Mouse (Mus musculus) kidney, embryonic 16.5 days (tissue): ENCODE data around the gene Txk. TPM values are rescaled to one million over a fixed set of nuclear protein-coding genes. Genes with fewer than 3 reads are reported as not detected.

Experiments
- ATAC-seq: fragments of 200-750 bp; cut with Nextera tagmentation; 2 replicates; pipeline ENCODE4 v1.8.0; 2017; ENCODE audit warnings: moderate TSS enrichment; ENCODE audit not compliant: low FRiP score, low TSS enrichment
- H3K27ac ChIP-seq: fragments of 300-500 bp; sonication (generic); 2 replicates; pipeline ENCODE4 v1.5.1; 2014; ENCODE audit warnings: low read length
- H3K27me3 ChIP-seq: fragments of 300-500 bp; sonication (generic); 2 replicates; pipeline ENCODE4 v1.6.1; 2014; ENCODE audit warnings: low read length, control low read depth, mixed read lengths; ENCODE audit not compliant: insufficient read depth
- H3K36me3 ChIP-seq: fragments of 300-500 bp; sonication (generic); 2 replicates; pipeline ENCODE4 v1.6.1; 2014; ENCODE audit warnings: low read length, control low read depth, mixed read lengths; ENCODE audit not compliant: insufficient read depth
- H3K4me1 ChIP-seq: fragments of 300-500 bp; sonication (generic); 2 replicates; pipeline ENCODE4 v1.6.1; 2014; ENCODE audit warnings: low read length, control low read depth, mixed read lengths; ENCODE audit not compliant: insufficient read depth
- H3K4me2 ChIP-seq: fragments of 300-500 bp; sonication (generic); replicated peaks from 2 replicates; pipeline ENCODE4 v1.6.1; 2014; ENCODE audit warnings: low read depth, low read length
- H3K4me3 ChIP-seq: fragments of 300-500 bp; sonication (generic); 2 replicates; pipeline ENCODE4 v1.5.1; 2014; ENCODE audit warnings: mild to moderate bottlenecking, low read length
- H3K9ac ChIP-seq: fragments of 300-500 bp; sonication (generic); replicated peaks from 2 replicates; pipeline ENCODE4 v1.6.1; 2014; ENCODE audit warnings: low read length
- H3K9me3 ChIP-seq: fragments of 300-500 bp; sonication (generic); 2 replicates; pipeline ENCODE4 v1.6.1; 2016; ENCODE audit warnings: low read length, control low read depth
- WGBS: fragments of 180-500 bp; shearing (Covaris S2); extraction: QIAGEN DNeasy Blood & Tissue Kit; methylation state at CpG from one replicate; pipeline ENCODE4 v1.1.7; 2014; 5-methylcytosine and 5-hydroxymethylcytosine counted together
- polyA plus RNA-seq: library from polyadenylated mRNA; unstranded; fragments of >200 nt; fragmentation: Nextera tagmentation; extraction: Ambion mirVana; gene quantifications from 2 replicates; pipeline ENCODE4 v1.2.1, GENCODE M21; 2015

Txk gene
- polyA plus RNA-seq, 1 experiment from 2014 or later = 0.06 TPM

- no peak for ATAC-seq
These were observed 29.2 kb upstream of the Txk start for GRCm38 (mm10) chr5:72781776-72782175.

GRCm38 (mm10) chr5:72776595-72776994, 24.0 kb upstream of the Txk start:
- no peak overlapping the region for H3K9ac ChIP-seq
- H3K36me3 ChIP-seq = no peaks in the 10 kb centered on the region
- H3K4me1 ChIP-seq = no peaks in the 10 kb centered on the region
- WGBS = 94% methylated on average over 2 of the region's 2 CpGs
- no peak overlapping the region for H3K4me3 ChIP-seq
- no peak overlapping the region for H3K27ac ChIP-seq
- no peaks in the 10 kb centered on the region for H3K9me3 ChIP-seq
- no peak overlapping the region for H3K4me2 ChIP-seq
- H3K27me3 ChIP-seq = no peaks in the 10 kb centered on the region
- ATAC-seq = no peak

More at GRCm38 (mm10) chr5:72781776-72782175, 29.2 kb upstream of the Txk start:
- no peaks in the 10 kb centered on the region for H3K27me3 ChIP-seq
- H3K4me2 ChIP-seq = no peak overlapping the region
- no peak overlapping the region for H3K9ac ChIP-seq
- H3K36me3 ChIP-seq = no peaks in the 10 kb centered on the region
- no peaks in the 10 kb centered on the region for H3K9me3 ChIP-seq
- no peak overlapping the region for H3K4me3 ChIP-seq
- 76% methylated on average over 11 of the region's 11 CpGs for whole genome bisulfite sequencing
- H3K4me1 ChIP-seq = peaks cover 3% of the 10 kb centered on the region; the same call in 1 of the 2 replicates
- no peak overlapping the region for H3K27ac ChIP-seq

DNA sequence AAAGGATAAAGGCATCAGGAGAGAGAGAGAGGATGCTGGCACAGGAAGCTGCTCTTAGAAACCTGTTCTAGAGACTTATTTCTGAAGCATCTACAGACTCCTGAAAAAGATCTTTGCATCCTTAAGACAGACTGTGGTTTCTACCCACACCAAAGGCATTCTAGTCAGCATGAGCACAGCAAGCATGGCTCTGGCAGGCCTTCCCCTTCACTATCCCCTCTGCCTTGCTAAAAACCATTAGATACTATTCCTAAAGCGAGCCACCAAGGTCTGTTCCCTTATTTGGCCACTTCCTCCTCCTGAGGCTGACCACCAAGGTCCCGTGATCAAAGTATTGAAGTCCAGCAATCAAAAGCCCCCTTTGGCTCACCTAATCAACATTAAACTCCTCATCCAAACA, 23.6 kb upstream of the Txk start:
- Histone ChIP-seq H3K4me2 (no peak overlapping the region), H3K9ac (no peak overlapping the region), H3K4me1 (no peaks in the 10 kb centered on the region), H3K4me3 (no peak overlapping the region), H3K9me3 (no peaks in the 10 kb centered on the region), H3K27ac (no peak overlapping the region), H3K36me3 (no peaks in the 10 kb centered on the region), H3K27me3 (no peaks in the 10 kb centered on the region)
- WGBS = 69% methylated on average over 2 of the region's 2 CpGs
- no peak for ATAC-seq

DNA sequence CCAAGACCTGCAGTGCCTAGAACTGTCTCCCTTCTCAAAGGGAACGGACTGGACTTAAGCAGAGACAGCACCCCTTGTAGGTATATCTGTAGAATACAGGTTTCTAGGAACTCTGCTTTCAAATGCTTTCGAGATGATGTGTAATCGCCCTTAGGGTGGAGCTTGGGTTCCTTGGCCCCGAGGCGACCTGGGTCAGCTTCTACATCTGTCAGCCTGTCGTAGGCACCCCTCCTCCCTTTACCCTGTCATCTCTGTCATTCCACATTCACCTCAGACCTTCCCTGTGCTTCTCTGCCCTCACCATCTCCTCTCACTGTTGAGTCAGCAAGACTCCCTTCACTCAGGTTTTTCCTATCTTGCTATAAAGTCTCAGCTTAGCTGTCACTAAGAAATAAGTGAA, 17.3 kb upstream of the Txk start:
- no peaks in the 10 kb centered on the region for H3K27me3 ChIP-seq
- H3K4me2 ChIP-seq = no peak overlapping the region
- 51% methylated on average over 6 of the region's 6 CpGs for WGBS
- H3K36me3 ChIP-seq = no peaks in the 10 kb centered on the region
- no peak for ATAC-seq
- no peak overlapping the region for H3K4me3 ChIP-seq
- no peaks in the 10 kb centered on the region for H3K9me3 ChIP-seq
- H3K9ac ChIP-seq = no peak overlapping the region
- H3K4me1 ChIP-seq = no peaks in the 10 kb centered on the region
- no peak overlapping the region for H3K27ac ChIP-seq

DNA sequence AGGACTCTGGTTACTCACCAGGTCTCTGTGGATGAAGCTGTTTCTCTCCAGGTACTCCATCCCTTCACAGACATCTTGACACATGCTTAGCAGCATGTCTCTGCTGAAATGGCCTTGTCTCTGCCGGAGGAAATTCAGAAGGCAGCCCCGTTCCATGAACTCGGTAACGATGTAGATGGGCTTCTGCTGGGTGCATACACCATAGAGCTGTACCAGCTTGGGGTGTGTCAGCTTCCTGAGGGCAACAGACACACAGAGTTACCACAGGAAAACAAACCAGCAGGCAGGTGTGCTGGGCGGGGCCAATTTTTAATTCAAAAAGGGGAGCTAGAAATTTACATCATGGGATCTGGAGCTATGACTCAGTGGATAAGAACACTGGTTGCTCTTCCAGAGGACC, 11.0 kb upstream of the Txk start:
- Histone ChIP-seq H3K9me3 (no peaks in the 10 kb centered on the region), H3K4me1 (no peaks in the 10 kb centered on the region), H3K27me3 (no peaks in the 10 kb centered on the region), H3K36me3 (no peaks in the 10 kb centered on the region; the same call in 1 of the 2 replicates), H3K27ac (no peak overlapping the region), H3K9ac (no peak overlapping the region), H3K4me2 (no peak overlapping the region), H3K4me3 (no peak overlapping the region)
- WGBS = 95% methylated on average over 5 of the region's 5 CpGs
- ATAC-seq = no peak

DNA sequence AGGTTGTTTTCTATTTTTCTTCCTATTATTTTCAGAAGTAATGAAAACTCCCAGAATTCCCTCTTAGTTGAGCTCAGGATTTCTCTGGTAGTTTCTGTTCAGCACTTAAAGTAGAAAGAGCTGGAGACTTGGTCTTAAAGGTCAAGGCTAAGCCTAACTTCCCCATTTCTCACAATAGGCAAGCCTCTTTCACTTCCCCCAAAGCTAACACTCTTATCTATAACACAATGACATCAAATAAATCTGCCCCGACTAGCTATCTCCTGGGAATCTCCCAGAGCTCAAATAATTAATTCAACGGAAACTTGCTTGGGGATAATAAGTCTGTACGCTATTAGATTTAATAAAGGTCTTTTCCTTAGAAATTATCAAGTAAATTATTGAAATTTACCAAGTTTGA, 10.4 kb upstream of the Txk start:
- WGBS = 57% methylated on average over 3 of the region's 3 CpGs
- no peak overlapping the region for H3K4me3 ChIP-seq
- no peaks in the 10 kb centered on the region for H3K4me1 ChIP-seq
- no peak overlapping the region for H3K27ac ChIP-seq
- no peaks in the 10 kb centered on the region for H3K9me3 ChIP-seq
- H3K4me2 ChIP-seq = no peak overlapping the region
- no peak for ATAC-seq
- H3K27me3 ChIP-seq = no peaks in the 10 kb centered on the region
- no peaks in the 10 kb centered on the region; the same call in 1 of the 2 replicates for H3K36me3 ChIP-seq
- H3K9ac ChIP-seq = no peak overlapping the region

DNA sequence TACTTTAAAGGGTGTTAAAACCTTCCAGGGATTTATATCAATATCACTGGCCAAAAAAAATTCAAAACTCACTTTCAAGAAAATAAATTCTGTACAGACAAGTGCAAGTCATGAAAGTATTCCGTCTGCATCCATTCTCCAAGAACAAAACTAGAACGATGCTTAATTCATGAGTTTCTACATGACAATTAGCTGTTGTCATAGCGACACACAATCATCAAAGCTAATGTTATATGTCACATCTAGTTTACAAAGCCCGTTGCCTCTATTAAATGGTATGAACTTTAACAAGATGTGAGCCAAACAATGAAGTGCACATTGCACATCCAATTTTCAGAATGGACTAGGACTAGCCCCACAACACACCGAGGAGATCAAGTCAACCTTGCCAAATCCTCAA, 9.2 kb upstream of the Txk start:
- no peak overlapping the region for H3K4me2 ChIP-seq
- 91% methylated on average over 5 of the region's 5 CpGs for WGBS

GRCm38 (mm10) chr5:72761237-72761636, 8.7 kb upstream of the Txk start:
- no peak for ATAC-seq
- Histone ChIP-seq H3K4me3 (no peak overlapping the region), H3K9ac (no peak overlapping the region), H3K4me1 (no peaks in the 10 kb centered on the region), H3K4me2 (no peak overlapping the region), H3K27ac (no peak overlapping the region), H3K9me3 (no peaks in the 10 kb centered on the region), H3K27me3 (no peaks in the 10 kb centered on the region), H3K36me3 (no peaks in the 10 kb centered on the region; the same call in 1 of the 2 replicates)
- WGBS = 48% methylated on average over 5 of the region's 5 CpGs

More for the DNA sequence above, 9.2 kb upstream of the Txk start:
- Histone ChIP-seq H3K4me3 (no peak overlapping the region), H3K36me3 (no peaks in the 10 kb centered on the region; the same call in 1 of the 2 replicates), H3K9me3 (no peaks in the 10 kb centered on the region), H3K27me3 (no peaks in the 10 kb centered on the region), H3K4me1 (no peaks in the 10 kb centered on the region), H3K9ac (no peak overlapping the region), H3K27ac (no peak overlapping the region)
- ATAC-seq = no peak

- ATAC-seq = peak; percentile 35
- H3K27ac ChIP-seq = no peak overlapping the region
- WGBS = 73% methylated on average over 13 of the region's 13 CpGs
- no peak overlapping the region for H3K4me2 ChIP-seq
- no peaks in the 10 kb centered on the region for H3K27me3 ChIP-seq
- H3K9ac ChIP-seq = no peak overlapping the region
- H3K4me1 ChIP-seq = no peaks in the 10 kb centered on the region
- no peak overlapping the region for H3K4me3 ChIP-seq
- H3K9me3 ChIP-seq = no peaks in the 10 kb centered on the region
- H3K36me3 ChIP-seq = no peaks in the 10 kb centered on the region; the same call in 1 of the 2 replicates
These were observed 6.6 kb upstream of the Txk start for GRCm38 (mm10) chr5:72758925-72759924.

DNA sequence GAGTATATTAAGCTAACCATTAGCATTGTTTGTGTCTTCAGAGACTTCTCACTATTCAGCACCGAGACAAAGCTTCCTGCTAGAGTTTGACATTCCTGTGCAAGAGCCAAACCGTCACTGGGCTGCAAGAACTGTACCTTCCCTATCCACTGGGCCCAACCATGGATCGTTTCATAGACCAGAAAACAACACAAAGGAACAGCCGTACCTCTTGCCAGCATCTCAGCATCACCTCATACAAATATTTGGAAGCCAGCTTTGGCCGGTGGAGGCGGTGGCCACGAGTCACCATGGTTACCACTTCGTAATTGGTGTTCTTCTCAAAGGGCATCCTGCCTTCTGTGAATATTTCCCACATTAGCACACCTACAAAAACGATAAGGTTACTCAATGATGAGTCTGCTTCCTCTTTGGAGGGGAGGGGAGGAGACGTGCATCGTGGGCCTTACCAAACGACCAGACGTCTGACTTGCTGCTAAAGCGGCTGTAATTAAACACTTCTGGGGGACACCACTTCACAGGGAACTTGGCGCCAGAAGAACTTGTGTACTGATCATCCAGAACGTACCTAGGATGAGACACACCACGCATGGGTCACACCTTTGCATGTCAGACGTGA, 4.7 kb upstream of the Txk start:
- no peaks in the 10 kb centered on the region for H3K27me3 ChIP-seq
- H3K27ac ChIP-seq = no peak overlapping the region
- no peaks in the 10 kb centered on the region; the same call in 1 of the 2 replicates for H3K36me3 ChIP-seq
- no peak overlapping the region for H3K9ac ChIP-seq
- H3K9me3 ChIP-seq = no peaks in the 10 kb centered on the region
- 78% methylated on average over 18 of the region's 18 CpGs for WGBS
- no peak overlapping the region for H3K4me3 ChIP-seq
- no peak for ATAC-seq
- H3K4me2 ChIP-seq = no peak overlapping the region
- no peaks in the 10 kb centered on the region for H3K4me1 ChIP-seq
